Mouse (Mus musculus) thymus, postnatal 25 days (tissue): Measurements from ENCODE around the gene Ago4.

ENCODE experiments used
- DNase-seq: peaks from one replicate; pipeline ENCODE4 v3.0.0; 2022

Ago4 gene

DNA sequence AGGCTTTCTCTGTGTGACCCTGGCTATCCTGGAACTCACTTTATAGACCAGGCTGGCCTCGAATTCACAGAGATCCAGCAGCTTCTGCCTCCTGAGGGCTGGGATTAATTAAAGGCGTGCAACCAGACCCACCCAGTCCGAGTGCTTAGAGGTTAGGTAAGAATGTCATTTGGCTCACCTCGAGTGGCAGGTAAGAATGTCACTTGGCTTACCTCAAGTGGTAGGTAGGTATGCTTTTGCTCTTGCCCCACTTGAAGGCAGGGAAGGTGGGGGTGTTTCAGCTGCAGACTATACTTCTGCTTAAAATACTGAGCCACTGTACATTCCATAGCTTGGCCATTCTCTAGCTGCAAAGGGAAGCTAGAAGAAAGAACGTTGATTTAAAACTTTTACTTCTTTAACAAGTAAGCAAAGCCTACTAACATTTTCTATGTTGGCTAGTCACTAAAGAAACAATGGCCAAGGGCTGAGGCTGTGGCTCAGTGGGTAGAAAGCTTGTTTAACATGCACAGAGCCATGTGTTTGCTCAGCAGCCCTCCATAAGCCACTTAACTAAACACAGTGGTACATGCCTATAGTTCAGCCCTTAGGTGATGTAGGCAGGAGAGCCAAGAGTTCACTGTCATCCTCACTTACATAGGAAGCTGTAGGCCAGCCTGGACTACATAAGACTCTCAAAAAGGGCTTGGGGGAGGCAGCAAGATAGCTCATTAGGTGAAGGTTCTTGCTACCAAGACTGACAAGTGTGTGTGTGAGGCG lies 20.8 kb downstream of the Ago4 start:
- no peak for DNase-seq

DNA sequence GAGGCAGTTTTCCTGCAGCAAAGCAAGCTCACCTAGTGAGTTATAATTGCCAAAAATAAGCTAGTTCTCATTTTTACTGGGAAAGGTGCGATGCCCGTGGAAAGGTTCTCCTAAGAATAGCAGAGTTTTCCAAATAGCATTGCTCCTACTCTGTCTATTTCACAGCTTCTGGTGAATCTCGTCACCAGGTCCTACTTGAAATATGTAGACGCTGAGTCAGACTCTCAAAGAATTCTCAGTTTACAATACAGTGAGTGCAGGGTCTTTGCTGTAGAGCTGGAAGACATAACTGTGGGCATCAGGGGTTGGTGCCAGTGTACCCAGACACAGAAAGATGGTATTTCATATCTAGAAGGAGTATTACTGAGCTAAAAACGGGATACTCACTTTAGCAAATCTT lies 22.3 kb downstream of the Ago4 start:
- DNase-seq, result no peak

DNA sequence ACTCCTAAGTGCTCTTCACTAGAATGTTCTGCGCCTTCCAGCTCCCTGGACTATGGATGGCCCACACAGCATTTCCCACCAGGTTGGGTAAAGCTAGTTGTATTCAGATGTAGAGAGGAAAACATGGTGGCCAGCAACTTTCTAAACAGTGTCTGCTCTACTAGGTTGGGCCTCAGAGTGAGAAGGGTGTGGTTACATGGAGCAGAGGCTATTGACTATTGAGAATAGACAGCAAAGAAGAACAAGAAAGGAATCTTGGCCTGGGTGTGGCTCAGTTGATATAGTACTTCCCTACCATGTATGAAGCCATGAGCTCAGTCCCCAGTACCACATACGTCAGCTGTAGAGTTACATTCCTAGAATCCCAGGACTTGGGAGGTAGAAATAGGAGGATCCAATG lies 24.2 kb downstream of the Ago4 start:
- DNase-seq, result no peak

DNA sequence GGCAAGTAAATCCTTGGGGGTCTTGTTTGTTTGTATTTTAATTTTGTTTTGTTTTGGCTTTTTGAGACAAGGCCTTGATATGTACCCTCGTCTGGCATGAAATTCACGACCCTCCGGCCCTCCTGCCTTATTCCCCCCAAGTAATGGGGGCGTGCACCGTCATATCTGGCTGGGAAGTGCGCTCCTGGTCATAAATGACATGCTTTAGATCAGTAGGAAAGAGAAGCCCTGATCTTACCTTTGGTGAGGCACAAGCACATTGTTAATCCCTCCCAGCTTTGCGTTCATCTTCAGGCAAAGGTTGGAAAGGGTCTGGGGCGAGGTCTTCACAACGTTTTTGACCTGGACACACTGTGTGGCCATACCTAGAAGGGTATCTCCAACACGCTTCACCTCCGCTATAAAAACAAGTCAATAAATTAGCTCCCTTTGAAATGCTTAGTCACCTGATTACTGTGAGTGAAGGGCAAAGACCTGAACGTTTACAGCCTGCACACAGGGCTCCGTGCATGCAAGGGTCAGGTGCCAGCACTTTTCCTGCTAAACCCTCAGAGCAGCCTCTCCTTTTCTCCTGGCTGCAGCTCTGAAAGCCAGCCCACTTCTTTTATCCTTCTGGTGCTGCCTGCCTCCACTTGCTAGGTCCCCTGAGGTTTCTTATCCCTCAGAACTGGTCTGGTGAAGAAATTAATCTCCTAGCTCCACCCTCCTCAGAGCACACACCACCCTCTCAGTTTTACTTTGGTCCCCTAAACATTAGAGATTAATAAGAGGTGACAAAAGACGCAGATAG lies 25.0 kb downstream of the Ago4 start:
- no peak for DNase-seq

DNA sequence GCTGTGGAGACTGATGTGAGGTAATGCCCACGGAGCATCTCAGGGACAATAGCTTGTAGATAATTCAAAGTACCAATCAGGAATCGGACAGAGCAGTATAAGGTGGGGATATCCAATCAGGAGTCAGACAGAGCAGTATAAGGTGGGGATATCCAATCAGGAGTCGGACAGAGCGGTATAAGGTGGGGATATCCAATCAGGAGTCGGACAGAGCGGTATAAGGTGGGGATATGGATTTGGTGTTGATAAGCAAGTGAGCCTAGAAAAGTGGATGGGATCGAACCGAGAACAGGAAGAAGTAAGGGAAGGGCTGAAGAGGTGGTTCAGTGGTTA lies 30.3 kb downstream of the Ago4 start:
- DNase-seq, result no peak

DNA sequence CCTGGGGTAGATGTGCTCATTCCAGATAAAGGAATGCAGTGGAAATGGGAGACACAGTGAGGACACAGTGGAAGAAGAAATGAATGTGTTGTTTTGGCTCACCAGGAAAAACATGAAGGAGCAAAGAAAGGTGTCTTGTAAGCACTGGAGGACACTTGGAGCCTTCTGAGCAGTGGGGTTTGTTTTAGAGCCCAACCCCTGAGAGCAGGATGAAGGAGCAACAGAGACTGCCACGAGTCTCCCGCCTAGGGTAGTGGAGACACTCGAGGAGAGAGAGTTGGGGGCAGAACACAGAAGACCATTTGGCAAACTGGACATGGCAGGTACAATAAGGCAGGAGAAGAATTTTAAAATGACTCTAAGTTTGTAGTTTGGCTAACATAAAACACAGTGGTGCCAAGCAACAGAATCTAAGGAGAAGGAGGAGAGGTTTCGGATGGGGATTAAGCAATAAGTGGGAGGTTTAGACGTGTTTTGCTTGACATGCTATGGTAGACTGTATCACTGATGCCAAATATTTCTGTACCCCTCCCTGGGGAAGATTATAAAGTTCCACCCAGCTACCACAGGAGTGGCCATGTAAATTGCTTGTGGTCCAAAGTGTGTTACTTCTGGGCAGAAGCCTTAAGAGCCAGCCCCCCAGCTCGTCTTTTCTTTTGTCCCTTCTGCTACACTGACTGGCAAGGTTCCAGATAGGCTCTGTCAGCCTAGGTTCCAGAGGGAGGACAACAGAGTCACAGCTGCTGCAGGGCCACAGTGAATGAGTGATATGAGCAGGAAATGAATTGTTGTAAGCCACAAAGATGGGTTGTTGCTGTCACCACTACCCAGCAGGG lies 30.9 kb downstream of the Ago4 start:
- DNase-seq, result no peak

DNA sequence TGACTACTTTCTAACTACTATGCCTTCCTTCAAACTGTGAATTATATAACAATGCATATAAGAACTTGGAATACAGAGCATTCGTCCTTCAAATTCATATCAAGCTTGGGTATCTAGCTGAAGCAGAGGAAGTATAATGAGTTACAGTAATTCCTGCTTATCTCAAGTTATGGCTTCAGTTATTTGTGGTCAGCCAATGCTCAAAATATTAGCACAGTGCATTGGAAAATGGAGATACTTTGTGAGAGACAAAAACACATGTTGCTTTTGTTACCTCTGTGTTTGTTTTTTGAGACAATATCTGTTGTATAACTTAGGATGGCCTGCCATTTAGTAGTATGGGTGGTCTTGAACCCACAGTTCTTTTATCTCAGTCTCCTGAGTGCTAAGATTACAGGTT lies 34.7 kb downstream of the Ago4 start:
- DNase-seq, result no peak

DNA sequence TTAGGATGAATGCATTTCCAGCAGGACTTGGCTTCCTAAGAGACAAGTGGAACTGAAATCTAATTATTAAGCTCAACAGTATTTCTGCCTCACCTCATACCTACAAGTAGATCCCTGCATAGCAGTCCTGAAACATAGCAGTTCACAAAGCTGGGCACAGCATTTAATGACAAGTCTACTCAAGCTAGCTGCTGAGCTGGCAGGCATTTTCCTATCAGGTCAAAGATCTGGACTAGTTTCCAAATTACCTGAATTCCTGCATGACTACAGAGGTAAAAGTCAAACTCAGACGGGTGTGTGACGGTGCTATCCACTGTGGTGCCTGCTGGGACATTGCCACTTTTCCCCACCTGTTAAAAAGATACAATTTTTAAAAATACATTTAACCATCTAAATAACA lies 36.3 kb downstream of the Ago4 start:
- DNase-seq, result no peak

DNA sequence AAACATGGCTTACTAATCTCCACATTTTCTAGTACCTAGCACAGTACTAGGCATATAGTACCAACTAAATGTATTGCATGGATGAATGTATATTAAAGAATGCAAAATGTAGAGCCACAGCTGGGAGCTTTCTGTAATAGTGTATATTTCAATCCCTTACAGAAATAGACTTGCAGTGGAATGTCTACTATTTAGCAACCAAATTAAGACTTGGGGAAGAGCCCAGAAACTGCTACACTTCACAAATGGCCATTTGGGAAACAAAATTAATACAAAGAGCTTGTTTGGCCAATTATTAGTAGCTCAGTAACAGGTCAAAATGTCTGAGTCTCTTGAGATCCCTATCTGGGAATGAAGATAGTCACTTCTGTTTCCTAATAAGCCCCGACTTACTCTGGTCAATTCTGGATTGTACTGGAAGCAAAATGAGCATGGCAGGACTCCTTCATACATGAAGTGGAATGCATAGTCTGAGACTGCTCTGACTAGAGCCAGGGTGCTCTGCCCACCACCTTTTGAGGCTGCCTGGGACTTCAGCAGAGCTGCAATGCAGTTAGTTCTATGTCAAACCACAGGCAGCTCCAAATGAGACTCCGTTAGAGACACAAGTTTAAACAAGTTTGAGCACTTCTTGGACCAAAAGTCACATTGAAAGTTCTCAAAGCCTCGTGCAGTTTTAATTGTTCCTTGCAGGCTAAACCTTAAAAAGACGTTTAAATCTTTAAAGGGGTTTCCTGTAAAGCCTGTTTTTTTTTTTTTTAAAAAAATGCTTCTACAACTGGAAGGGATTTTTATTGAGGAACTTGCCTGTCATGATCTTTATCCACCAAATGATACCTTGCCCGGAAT lies 37.1 kb downstream of the Ago4 start:
- no peak for DNase-seq

DNA sequence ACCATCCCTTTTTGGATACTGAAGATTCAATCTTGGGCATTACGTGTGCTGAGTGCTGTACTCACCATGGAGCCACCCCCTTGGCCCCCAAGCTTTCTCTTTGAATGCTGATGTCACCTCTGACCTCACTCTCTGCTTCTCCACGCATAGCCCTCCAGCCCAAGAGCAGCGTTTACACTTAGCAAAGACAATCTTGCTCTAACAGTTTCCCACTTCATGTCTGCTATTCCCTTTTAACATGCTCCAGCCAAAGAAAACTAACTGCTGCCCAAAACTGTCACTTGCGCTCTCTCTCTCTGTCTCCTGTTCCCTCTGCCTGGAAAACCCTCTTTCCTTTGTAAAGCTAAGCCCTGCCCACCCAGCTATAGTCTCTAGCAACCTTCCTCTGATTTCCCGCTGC lies 37.8 kb downstream of the Ago4 start:
- no peak for DNase-seq

DNA sequence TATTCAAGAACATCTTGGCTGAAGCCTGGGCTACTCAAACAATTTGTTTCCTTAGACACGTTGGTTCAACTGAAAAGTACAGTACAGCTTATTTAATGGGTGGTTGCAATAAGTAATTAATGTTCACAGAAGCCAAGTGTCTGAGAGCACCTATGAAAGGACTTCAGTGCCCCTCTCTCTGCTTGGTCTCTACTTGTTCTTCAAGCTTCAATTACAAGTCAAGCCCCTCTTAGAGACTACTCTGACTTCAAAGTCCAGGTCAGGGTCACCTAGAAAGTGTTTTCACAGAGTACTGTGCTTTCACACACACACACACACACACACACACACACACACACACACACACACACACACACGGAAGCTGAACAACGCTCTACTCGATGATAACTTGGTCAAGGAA lies 39.9 kb downstream of the Ago4 start:
- DNase-seq, result no peak

DNA sequence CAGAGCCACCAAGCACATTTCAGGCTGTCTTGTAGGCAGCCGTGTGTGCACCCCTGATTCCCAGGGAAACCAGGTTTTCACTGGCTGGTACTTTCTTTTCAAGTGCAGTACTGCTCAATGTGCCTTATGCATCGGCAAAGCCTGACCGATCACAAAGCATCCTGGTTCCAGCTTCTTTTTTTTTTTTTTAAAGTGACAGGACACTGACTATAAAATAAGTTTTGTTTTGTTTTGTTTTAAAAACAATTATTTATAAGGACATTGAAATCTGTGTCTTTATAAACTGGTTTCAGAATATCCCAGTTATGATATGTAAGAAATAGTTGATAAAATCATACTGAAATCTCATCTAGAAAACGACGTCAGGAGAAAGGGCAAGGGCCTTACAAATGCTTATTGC lies 41.3 kb downstream of the Ago4 start:
- no peak for DNase-seq

DNA sequence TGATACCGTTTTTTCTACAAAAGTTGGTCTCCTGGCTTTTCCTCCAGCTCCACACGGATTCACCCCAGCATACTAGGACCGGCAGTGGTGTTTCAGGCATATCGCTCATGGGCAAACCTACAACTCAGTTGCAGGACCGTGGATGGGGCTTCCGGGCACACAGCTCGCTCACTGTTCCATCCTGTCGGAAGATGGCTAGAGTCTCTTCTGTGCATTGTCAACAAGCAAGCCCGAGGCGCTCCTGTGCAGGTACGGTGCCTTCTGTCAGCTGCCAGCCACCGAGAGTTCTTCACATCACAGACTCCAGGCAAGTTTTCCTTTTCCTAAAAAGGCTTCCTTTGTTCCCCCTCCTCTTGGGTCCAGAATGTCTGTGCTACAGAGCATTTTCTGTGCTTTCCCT lies 42.5 kb downstream of the Ago4 start:
- DNase-seq, result no peak

DNA sequence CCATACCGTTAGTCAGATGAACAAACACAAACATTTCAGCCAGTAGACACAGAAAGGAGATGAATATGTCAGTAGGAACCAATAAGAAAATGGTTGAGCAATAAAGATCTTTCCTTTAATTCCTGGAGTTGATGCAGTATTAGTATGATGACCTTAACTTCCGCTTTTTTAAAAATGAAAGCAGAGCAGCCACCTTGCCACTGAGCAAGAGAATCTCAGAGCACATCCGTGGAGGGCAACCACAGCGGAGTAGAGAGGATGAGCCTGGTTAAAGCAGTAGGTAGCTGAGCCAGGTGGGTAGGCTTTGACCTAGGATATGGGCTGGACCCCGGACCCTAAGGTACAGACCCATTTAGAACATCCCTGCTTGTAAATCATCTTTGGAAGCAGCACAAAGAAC lies 43.5 kb downstream of the Ago4 start:
- DNase-seq, result no peak

DNA sequence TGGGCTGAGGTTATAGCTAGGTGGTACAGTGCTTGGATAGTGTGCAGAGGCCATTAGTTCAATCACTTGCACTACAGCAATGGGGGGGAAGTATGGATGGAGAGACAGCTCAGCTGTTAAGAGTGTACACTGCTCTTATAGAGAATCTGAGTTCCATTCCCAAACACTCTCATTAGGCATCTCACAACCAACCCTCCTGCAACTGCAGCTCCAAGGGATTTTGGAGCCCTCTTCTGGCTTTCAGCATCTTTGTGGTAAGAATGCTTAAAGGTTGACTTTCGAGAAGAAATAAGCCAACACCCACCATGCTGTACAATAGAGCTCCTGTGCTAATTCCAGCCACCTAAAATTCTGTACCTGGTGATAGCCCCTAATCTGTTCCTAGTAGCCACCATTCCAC lies 47.1 kb downstream of the Ago4 start:
- no peak for DNase-seq

DNA sequence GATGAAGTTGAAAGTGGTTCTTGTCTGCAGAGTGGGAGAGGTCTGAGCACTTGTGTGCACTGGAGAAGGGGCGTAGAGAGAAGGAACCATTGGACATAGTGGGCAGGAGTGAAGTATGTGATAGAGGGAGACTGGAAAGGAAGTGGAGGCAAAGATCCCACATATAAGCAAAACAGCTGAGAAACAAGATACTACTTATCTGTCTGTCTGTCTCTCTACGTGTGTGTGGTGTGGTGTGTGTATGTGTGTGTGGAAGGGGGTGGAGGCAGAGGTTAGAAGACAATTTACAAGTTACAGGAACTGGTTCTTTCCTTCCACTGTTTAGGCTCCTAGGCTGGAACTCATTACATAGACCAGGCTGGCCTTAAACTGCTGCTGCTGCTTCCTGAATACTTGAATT lies 48.2 kb downstream of the Ago4 start:
- no peak for DNase-seq

DNA sequence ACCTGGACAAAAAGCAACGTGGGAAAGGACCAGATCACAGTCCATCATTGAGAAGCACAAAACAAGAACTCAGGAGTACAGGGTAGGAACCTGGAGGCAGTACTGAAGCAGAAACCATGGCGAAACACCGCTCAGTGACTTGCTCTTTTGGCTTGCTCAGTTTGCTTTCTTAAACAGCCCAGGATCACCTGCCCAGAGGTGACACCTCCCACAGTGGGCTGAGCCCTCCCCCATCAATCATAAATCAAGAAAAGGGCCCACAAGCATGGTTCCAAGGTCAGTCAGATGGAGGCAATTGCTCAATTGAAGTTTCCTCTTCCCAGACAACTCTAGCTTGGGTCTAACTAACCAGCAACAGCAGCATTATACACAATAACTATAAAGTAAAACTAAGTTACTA lies 49.4 kb downstream of the Ago4 start:
- DNase-seq, result no peak

DNA sequence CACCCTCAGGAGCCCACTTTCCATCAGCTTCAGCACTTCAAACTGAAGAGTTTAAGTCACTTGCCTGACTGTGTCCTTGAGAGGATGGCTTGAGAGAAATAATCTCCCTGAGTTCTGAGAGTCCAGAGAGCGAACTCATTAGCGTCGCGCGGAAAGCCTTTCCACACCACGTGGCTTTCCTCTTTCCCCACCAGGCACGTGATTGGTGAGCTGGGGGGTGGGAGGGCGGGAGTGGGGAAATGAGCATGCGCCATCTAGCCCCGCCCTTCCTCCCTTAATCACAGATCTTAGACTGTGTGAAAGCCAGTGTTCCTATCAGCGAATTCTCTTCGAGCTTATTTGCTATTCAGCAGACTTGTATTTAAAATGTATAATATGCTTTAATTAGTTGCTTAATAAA lies 50.3 kb downstream of the Ago4 start:
- DNase-seq, result no peak

DNA sequence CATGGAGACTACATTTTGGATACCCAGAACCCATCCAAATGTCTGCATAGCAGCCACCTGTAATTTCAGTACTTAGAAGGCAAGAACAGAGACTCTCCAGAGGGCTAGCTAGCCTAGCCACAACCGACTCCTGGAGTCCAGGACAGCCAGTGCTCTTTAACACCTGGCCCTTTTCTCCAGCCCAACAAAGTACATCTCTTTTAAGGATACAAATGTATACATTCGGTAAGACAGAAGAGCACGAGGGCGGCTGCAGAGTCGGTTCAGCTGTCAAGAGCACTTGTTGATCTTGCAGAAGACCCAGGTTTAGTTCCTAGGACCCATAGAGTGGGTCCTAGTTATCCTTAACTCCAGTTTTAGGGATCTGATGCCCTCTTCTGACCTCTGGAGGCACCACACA lies 51.8 kb downstream of the Ago4 start:
- no peak for DNase-seq

DNA sequence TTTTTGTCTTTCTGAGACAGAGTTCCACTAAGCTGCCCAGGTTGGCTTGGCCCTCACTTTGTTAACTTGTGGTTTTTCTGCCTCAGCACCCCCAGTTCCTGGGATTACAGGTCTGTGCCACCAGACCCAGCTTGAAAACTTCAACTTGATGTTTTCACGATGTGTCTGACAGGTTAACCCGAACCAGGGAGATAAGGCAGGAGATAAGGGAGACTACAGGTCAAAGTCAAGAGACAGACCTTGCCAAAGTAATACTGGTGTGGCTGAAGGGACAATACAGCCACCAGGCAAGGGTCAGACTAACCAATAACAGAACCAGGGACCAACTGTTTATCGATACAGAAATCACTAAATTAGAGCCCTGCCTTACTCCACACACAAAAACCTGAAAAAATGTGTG lies 53.0 kb downstream of the Ago4 start:
- no peak for DNase-seq

DNA sequence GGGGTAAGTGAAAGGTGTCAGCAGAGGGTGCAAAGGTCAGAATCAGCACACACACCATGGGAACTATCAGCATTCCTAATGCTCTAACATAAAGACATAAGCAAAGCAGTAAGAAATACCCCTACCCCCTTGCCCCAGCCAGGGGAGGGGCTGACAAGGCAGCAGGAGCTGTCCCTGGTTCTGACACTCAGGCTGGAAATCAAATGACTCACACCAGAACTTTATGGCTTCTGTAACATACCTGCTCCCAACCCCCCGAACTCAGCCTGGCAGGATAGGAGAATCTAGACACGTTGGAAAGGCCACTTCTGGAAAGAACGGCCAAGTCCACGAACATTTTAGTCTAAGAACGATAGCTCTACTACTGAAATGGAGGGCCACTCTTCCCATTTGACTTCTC lies 60.2 kb downstream of the Ago4 start:
- DNase-seq, result no peak

DNA sequence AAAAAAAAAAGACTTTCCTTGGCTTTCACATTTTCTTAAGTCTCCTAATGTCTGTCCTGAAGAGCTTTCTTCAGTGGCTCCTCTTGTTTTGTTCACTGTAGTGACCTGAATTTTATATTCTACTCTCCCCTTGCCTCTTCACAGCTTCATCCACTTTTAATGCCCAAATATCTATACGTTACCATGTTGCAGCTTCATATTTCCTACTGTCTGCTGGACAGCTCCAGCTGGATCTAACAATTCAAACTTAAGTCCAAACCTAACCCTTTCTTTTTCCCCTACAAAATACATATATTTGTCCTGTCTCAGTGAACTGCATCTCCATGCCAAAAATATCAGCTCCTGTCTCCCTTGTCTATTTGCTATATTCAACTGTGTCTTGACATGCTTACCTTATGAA lies 63.9 kb downstream of the Ago4 start:
- no peak for DNase-seq

DNA sequence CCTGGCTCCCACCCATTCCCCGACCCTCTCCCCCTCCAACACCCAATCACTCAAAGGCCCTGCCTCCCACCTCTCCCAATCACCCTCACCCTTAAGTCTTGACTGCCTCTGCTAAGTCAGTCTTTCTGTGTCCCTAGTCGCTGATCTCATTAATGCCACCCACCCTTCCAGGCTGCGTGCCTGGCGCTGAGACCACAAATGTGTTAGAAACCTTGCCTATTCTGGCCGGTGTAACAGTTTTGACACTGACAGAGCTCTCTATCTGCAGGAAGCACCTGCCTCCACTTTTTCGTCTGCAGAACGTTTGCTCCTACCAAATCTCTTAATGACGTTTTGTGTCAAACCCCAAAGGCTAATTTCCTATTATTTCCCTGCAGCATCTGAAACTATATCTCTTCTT lies 64.3 kb downstream of the Ago4 start:
- DNase-seq, result no peak
